Mouse (Mus musculus) MEL (cell line): ENCODE results near the gene Cpox. TPM values are rescaled to one million over a fixed set of nuclear protein-coding genes. Genes with fewer than 3 reads are reported as not detected.

Source experiments
- DNase-seq: peaks from one replicate; pipeline ENCODE4 v3.0.0; 2011; ENCODE audit warnings: low read depth, low spot score
- H3K27ac ChIP-seq: 2 replicates; pipeline ENCODE4 v1.5.1; 2012; ENCODE audit warnings: low read depth, mild to moderate bottlenecking, control low read depth, low read length, moderate library complexity; ENCODE audit not compliant: control insufficient read depth
- H3K27me3 ChIP-seq, 2 experiments: fragments of 150-350 bp in 1 of 2; sonication (generic) in 1 of 2; 2 replicates each; pipeline ENCODE4 v1.6.1; 2012; ENCODE audit warnings: low read length in 2 of 2, mild to moderate bottlenecking in 2 of 2, improper control_type of control experiment in 1 of 2, moderate library complexity in 1 of 2; ENCODE audit not compliant: insufficient read depth in 2 of 2, control insufficient read depth in 1 of 2
- H3K36me3 ChIP-seq, 2 experiments: 2 replicates each; pipeline ENCODE4 v1.6.1; 2012 to 2014; ENCODE audit warnings: low read length in 2 of 2, improper control_type of control experiment in 1 of 2, inconsistent platforms in 1 of 2, mild to moderate bottlenecking in 1 of 2; ENCODE audit not compliant: insufficient read depth in 2 of 2, control insufficient read depth in 1 of 2
- H3K4me1 ChIP-seq, 2 experiments: fragments of 150-350 bp in 1 of 2; sonication (generic) in 1 of 2; 2 replicates each; pipeline ENCODE4 v1.6.1; 2012; ENCODE audit warnings: low read length in 2 of 2, improper control_type of control experiment in 1 of 2, mild to moderate bottlenecking in 1 of 2; ENCODE audit not compliant: insufficient read depth in 2 of 2, control insufficient read depth in 1 of 2
- H3K4me3 ChIP-seq, 2 experiments: fragments of 150-350 bp in 1 of 2; sonication (generic) in 1 of 2; 2 replicates each; pipeline ENCODE4 v1.5.1; 2012; ENCODE audit warnings: low read depth in 2 of 2, low read length in 2 of 2, mild to moderate bottlenecking in 2 of 2, moderate library complexity in 2 of 2, control low read depth in 1 of 2, improper control_type of control experiment in 1 of 2; ENCODE audit not compliant: control insufficient read depth in 1 of 2, insufficient read depth in 1 of 2
- H3K79me2 ChIP-seq: 2 replicates; pipeline ENCODE4 v1.6.1; 2012; ENCODE audit warnings: mild to moderate bottlenecking, low read length, moderate library complexity; ENCODE audit not compliant: control insufficient read depth, poor library complexity, insufficient read depth
- H3K9ac ChIP-seq: 2 replicates; pipeline ENCODE4 v1.6.1; 2012; ENCODE audit warnings: low read depth, mild to moderate bottlenecking, control low read depth, low read length, moderate library complexity; ENCODE audit not compliant: control insufficient read depth, poor library complexity, severe bottlenecking
- H3K9me3 ChIP-seq: fragments of 150-350 bp; sonication (generic); replicated peaks from 2 replicates; pipeline ENCODE4 v1.6.1; 2012; ENCODE audit warnings: mild to moderate bottlenecking, low read length, improper control_type of control experiment, moderate library complexity; ENCODE audit not compliant: insufficient read depth
- BHLHE40 ChIP-seq: IDR thresholded peaks from 2 replicates; pipeline ENCODE4 v1.6.1; 2012; ENCODE audit warnings: low read depth, mild to moderate bottlenecking, inconsistent platforms, low read length, improper control_type of control experiment, borderline replicate concordance
- ELF1 ChIP-seq: IDR thresholded peaks from 2 replicates; pipeline ENCODE4 v1.6.1; 2014; ENCODE audit warnings: low read depth, mild to moderate bottlenecking, inconsistent platforms, low read length, improper control_type of control experiment, moderate library complexity
- EP300 ChIP-seq, 2 experiments: IDR thresholded peaks; 2 replicates each; pipeline ENCODE4 v1.6.1; 2011; ENCODE audit warnings: improper control_type of control experiment in 2 of 2, low read length in 2 of 2, low read depth in 1 of 2, mild to moderate bottlenecking in 1 of 2
- GABPA ChIP-seq: IDR thresholded peaks from 2 replicates; pipeline ENCODE4 v1.6.1; 2012; ENCODE audit warnings: low read depth, mild to moderate bottlenecking, inconsistent platforms, low read length, improper control_type of control experiment, moderate library complexity
- HCFC1 ChIP-seq: IDR thresholded peaks from 2 replicates; pipeline ENCODE4 v1.6.1; 2012; ENCODE audit warnings: low read depth, mild to moderate bottlenecking, inconsistent platforms, low read length, improper control_type of control experiment, moderate library complexity
- JUND ChIP-seq: IDR thresholded peaks from 2 replicates; pipeline ENCODE4 v1.6.1; 2011; ENCODE audit warnings: low read depth, mild to moderate bottlenecking, improper control_type of control experiment, low read length
- KAT2A ChIP-seq: conservative IDR thresholded peaks from 2 replicates; pipeline ENCODE4 v1.6.1; 2012; ENCODE audit warnings: low read depth, low read length, improper control_type of control experiment, inconsistent platforms
- MAX ChIP-seq: IDR thresholded peaks from 2 replicates; pipeline ENCODE4 v1.6.1; 2011; ENCODE audit warnings: low read length, improper control_type of control experiment
- MAZ ChIP-seq: IDR thresholded peaks from 2 replicates; pipeline ENCODE4 v1.6.1; 2012; ENCODE audit warnings: low read depth, mild to moderate bottlenecking, inconsistent platforms, low read length, improper control_type of control experiment
- MEF2A ChIP-seq: IDR thresholded peaks from 2 replicates; pipeline ENCODE4 v1.6.1; 2014; ENCODE audit warnings: low read depth, mild to moderate bottlenecking, inconsistent platforms, low read length, improper control_type of control experiment; ENCODE audit not compliant: poor library complexity, insufficient replicate concordance, severe bottlenecking; ENCODE audit errors: extremely low read depth
- MXI1 ChIP-seq: IDR thresholded peaks from 2 replicates; pipeline ENCODE4 v1.6.1; 2011; ENCODE audit warnings: mild to moderate bottlenecking, low read depth, low read length, improper control_type of control experiment
- MYB ChIP-seq: IDR thresholded peaks from 2 replicates; pipeline ENCODE4 v1.6.1; 2011; ENCODE audit warnings: mild to moderate bottlenecking, low read depth, low read length, improper control_type of control experiment
- MYC ChIP-seq: IDR thresholded peaks from 2 replicates; pipeline ENCODE4 v1.6.1; 2011; ENCODE audit warnings: low read depth, mild to moderate bottlenecking, low read length, improper control_type of control experiment, moderate library complexity
- NRF1 ChIP-seq: IDR thresholded peaks from 2 replicates; pipeline ENCODE4 v1.6.1; 2014; ENCODE audit warnings: low read depth, mild to moderate bottlenecking, inconsistent platforms, low read length, improper control_type of control experiment, moderate library complexity; ENCODE audit not compliant: poor library complexity, insufficient read depth, severe bottlenecking
- POLR2A ChIP-seq, 2 experiments: IDR thresholded peaks; 2 replicates each; pipeline ENCODE4 v1.6.1; 2011 to 2012; ENCODE audit warnings: low read length in 2 of 2, mild to moderate bottlenecking in 2 of 2, control low read depth in 1 of 2, improper control_type of control experiment in 1 of 2, low read depth in 1 of 2, moderate library complexity in 1 of 2; ENCODE audit not compliant: control insufficient read depth in 1 of 2, insufficient read depth in 1 of 2, poor library complexity in 1 of 2
- POLR2AphosphoS2 ChIP-seq: IDR thresholded peaks from 2 replicates; pipeline ENCODE4 v1.6.1; 2011; ENCODE audit warnings: low read length, improper control_type of control experiment
- POLR2AphosphoS5 ChIP-seq: IDR thresholded peaks from 2 replicates; pipeline ENCODE4 v1.6.1; 2012; ENCODE audit warnings: low read depth, borderline replicate concordance, mild to moderate bottlenecking, inconsistent platforms, low read length, moderate library complexity, mixed read lengths
- RAD21 ChIP-seq: IDR thresholded peaks from 2 replicates; pipeline ENCODE4 v1.6.1; 2011; ENCODE audit warnings: mild to moderate bottlenecking, low read depth, low read length, improper control_type of control experiment
- RCOR1 ChIP-seq: IDR thresholded peaks from 2 replicates; pipeline ENCODE4 v1.6.1; 2012; ENCODE audit warnings: low read depth, mild to moderate bottlenecking, inconsistent platforms, low read length, improper control_type of control experiment
- SIN3A ChIP-seq: IDR thresholded peaks from 2 replicates; pipeline ENCODE4 v1.6.1; 2012; ENCODE audit warnings: low read length, improper control_type of control experiment, inconsistent platforms
- TAL1 ChIP-seq: IDR thresholded peaks from 2 replicates; pipeline ENCODE4 v1.6.1; 2012; ENCODE audit warnings: mild to moderate bottlenecking, inconsistent platforms, low read length, moderate library complexity, mixed read lengths
- TCF12 ChIP-seq: IDR thresholded peaks from 2 replicates; pipeline ENCODE4 v1.6.1; 2014; ENCODE audit warnings: low read depth, mild to moderate bottlenecking, inconsistent platforms, low read length, improper control_type of control experiment, moderate library complexity
- USF1 ChIP-seq: IDR thresholded peaks from 2 replicates; pipeline ENCODE4 v1.6.1; 2014; ENCODE audit warnings: low read depth, mild to moderate bottlenecking, inconsistent platforms, low read length, improper control_type of control experiment, moderate library complexity
- ZC3H11A ChIP-seq: IDR thresholded peaks from 2 replicates; pipeline ENCODE4 v1.6.1; 2012; ENCODE audit warnings: low read depth, mild to moderate bottlenecking, inconsistent platforms, low read length, improper control_type of control experiment
- ZMIZ1 ChIP-seq: IDR thresholded peaks from 2 replicates; pipeline ENCODE4 v1.6.1; 2012; ENCODE audit warnings: low read depth, mild to moderate bottlenecking, inconsistent platforms, low read length, improper control_type of control experiment, moderate library complexity
- polyA plus RNA-seq, 2 experiments: library from polyadenylated mRNA; stranded (reverse) in 1 of 2; unstranded in 1 of 2; fragments of >175 nt in 1 of 2; fragments of >200 nt in 1 of 2; gene quantifications; 2 replicates each; pipeline versions ENCODE4 v1.2.1 to v1.2.4; 2012; ENCODE audit warnings: low replicate concordance in 2 of 2, low read depth in 1 of 2; ENCODE audit not compliant: insufficient read length in 2 of 2, insufficient read depth in 1 of 2, missing spikeins in 1 of 2
- total RNA-seq: library from RNA; depleted of rRNA; stranded (reverse); fragments of 300-350 nt; gene quantifications from 2 replicates; pipeline ENCODE4 v1.2.3, GENCODE M21; 2012

Gene Cpox
- total and polyA plus RNA-seq, 3 experiments, result 110 to 421 (median 159) TPM

GRCm38 (mm10) chr16:58726680-58727476 is 56.8 kb downstream of the Cpox start:
- Histone ChIP-seq H3K27me3 (no peaks in the 10 kb centered on the region), H3K27ac (no peak overlapping the region), H3K79me2 (peaks cover 7% of the 10 kb centered on the region; the same call in 1 of the 2 replicates), H3K4me3 (no peak overlapping the region), H3K9ac (no peak overlapping the region), H3K36me3 (peaks cover 0 to 7% of the 10 kb centered on the region in 2 experiments; a peak in 2 of 4 replicates), H3K9me3 (no peaks in the 10 kb centered on the region)
- DNase-seq, result no peak
- TF ChIP-seq MYB (no peak), ELF1 (no peak), MXI1 (no peak), POLR2AphosphoS5 (no peak), TAL1 (no peak), USF1 (no peak), RAD21 (no peak), MAZ (no peak), BHLHE40 (no peak), EP300 (IDR thresholded peaks at IDR 0.05; ENCODE audit: low read depth in 1 of 2, low read length in 2 of 2) (no peak), TCF12 (no peak), SIN3A (no peak), MYC (no peak), MEF2A (no peak), ZMIZ1 (no peak), KAT2A (no peak), POLR2A (IDR thresholded peaks at IDR 0.05; ENCODE audit: control insufficient read depth in 1 of 2, insufficient read depth in 1 of 2, low read depth in 1 of 2, low read length in 2 of 2, poor library complexity in 1 of 2) (no peak)
- TF ChIP-seq, all 39 proteins: peak for 0
- H3K4me1 ChIP-seq, result peaks cover 0 to 3% of the 10 kb centered on the region in 2 experiments; a peak in 1 of 4 replicates

- peak; percentile 97 for DNase-seq
- H3K36me3 ChIP-seq, result peaks cover 0 to 5% of the 10 kb centered on the region in 2 experiments; a peak in 2 of 4 replicates
- H3K27ac ChIP-seq, result no peak within 1 kb of the TSS
- H3K9ac ChIP-seq, result peak within 1 kb of the TSS; percentile 71
- H3K9me3 ChIP-seq, result no peaks in the 10 kb centered on the region
- no peaks in the 10 kb centered on the region for H3K27me3 ChIP-seq
- H3K79me2 ChIP-seq, result peaks cover 7% of the 10 kb centered on the region; the same call in 1 of the 2 replicates
- H3K4me1 ChIP-seq, result peaks cover 0 to 3% of the 10 kb centered on the region in 2 experiments; a peak in 1 of 4 replicates
- peak within 1 kb of the TSS; percentile 71 to 96 for H3K4me3 ChIP-seq
- TF ChIP-seq MAZ (peak; percentile 82; the same call in 1 of the 2 replicates), TAL1 (no peak), MXI1 (peak; percentile 13; the same call in 1 of the 2 replicates), GABPA (no peak), MAX (no peak), MYC (0 out of 2 replicates have a peak, but pooled peaks have one; percentile 65), NRF1 (peak; percentile 87), JUND (no peak), EP300 (IDR thresholded peaks at IDR 0.05; ENCODE audit: low read depth in 1 of 2, low read length in 2 of 2) (no peak), HCFC1 (peak; percentile 99), RAD21 (no peak), MEF2A (no peak), POLR2AphosphoS2 (no peak), POLR2AphosphoS5 (no peak), SIN3A (peak; percentile 46), ELF1 (peak; percentile 57; the same call in 1 of the 2 replicates), POLR2A (IDR thresholded peaks at IDR 0.05; ENCODE audit: control insufficient read depth in 1 of 2, insufficient read depth in 1 of 2, low read depth in 1 of 2, low read length in 2 of 2, poor library complexity in 1 of 2) (peak in 1 of 2 experiments; percentile 74; a peak in 2 of 4 replicates), ZC3H11A (no peak), RCOR1 (no peak), ZMIZ1 (no peak)
Measured at GRCm38 (mm10) chr16:58727477-58728131, 57.5 kb downstream of the Cpox start, which contains the start of gene Cldnd1. Gene Cldnd1 (plus strand): TSS chr16:58727910.
